Mouse (Mus musculus) limb, embryonic 14.5 days (tissue): ENCODE results near the gene Apex2. TPM values are rescaled to one million over a fixed set of nuclear protein-coding genes. Genes with fewer than 3 reads are reported as not detected.
A peak's percentile ranks its signal among the peaks of the same experiment; 100 is the strongest.

Experiments used
- ATAC-seq: fragments of 200-750 bp; cut with Nextera tagmentation; 2 replicates; pipeline ENCODE4 v1.8.0; 2017; ENCODE audit warnings: low read depth, moderate number of reproducible peaks, moderate TSS enrichment; ENCODE audit not compliant: low FRiP score
- DNase-seq: peaks from one replicate; pipeline ENCODE4 v3.0.0-alpha.2; 2015; ENCODE audit warnings: low spot score
- H3K27ac ChIP-seq: fragments of 300-500 bp; sonication (generic); replicated peaks from 2 replicates; pipeline ENCODE4 v1.5.1; 2014; ENCODE audit warnings: low read depth, mild to moderate bottlenecking, low read length, moderate library complexity, mixed read lengths
- H3K27me3 ChIP-seq: fragments of 300-500 bp; sonication (generic); 2 replicates; pipeline ENCODE4 v1.6.1; 2014; ENCODE audit warnings: low read length, mixed read lengths; ENCODE audit not compliant: control insufficient read depth, insufficient read depth
- H3K36me3 ChIP-seq: fragments of 300-500 bp; sonication (generic); 2 replicates; pipeline ENCODE4 v1.6.1; 2014; ENCODE audit warnings: mild to moderate bottlenecking, low read length, moderate library complexity, mixed read lengths; ENCODE audit not compliant: control insufficient read depth, insufficient read depth
- H3K4me1 ChIP-seq: fragments of 300-500 bp; sonication (generic); 2 replicates; pipeline ENCODE4 v1.6.1; 2014; ENCODE audit warnings: antibody characterized with exemption, low read length, mixed read lengths; ENCODE audit not compliant: control insufficient read depth, insufficient read depth
- H3K4me2 ChIP-seq: fragments of 300-500 bp; sonication (generic); replicated peaks from 2 replicates; pipeline ENCODE4 v1.6.1; 2014; ENCODE audit warnings: low read depth, mild to moderate bottlenecking, low read length, moderate library complexity; ENCODE audit not compliant: severe bottlenecking
- H3K4me3 ChIP-seq: fragments of 300-500 bp; sonication (generic); replicated peaks from 2 replicates; pipeline ENCODE4 v1.5.1; 2014; ENCODE audit warnings: low read length
- H3K9ac ChIP-seq: fragments of 300-500 bp; sonication (generic); 2 replicates; pipeline ENCODE4 v1.6.1; 2014; ENCODE audit warnings: mild to moderate bottlenecking, low read depth, low read length, moderate library complexity; ENCODE audit not compliant: severe bottlenecking
- H3K9me3 ChIP-seq: fragments of 300-500 bp; sonication (generic); 2 replicates; pipeline ENCODE4 v1.6.1; 2016; ENCODE audit warnings: low read length; ENCODE audit not compliant: control insufficient read depth
- POLR2A ChIP-seq: fragments of 200-500 bp; IDR thresholded peaks from 2 replicates; pipeline ENCODE4 v1.8.0; 2012; ENCODE audit warnings: inconsistent platforms, mild to moderate bottlenecking, moderate library complexity, borderline replicate concordance; ENCODE audit not compliant: insufficient read depth, insufficient read length; ENCODE audit errors: extremely low read depth
- WGBS: fragments of 180-500 bp; shearing (Covaris S2); extraction: QIAGEN DNeasy Blood & Tissue Kit; methylation state at CpG from one replicate; pipeline ENCODE4 v1.1.7; 2014; 5-methylcytosine and 5-hydroxymethylcytosine counted together
- polyA plus RNA-seq, 2 experiments: library from polyadenylated mRNA; depleted of rRNA in 1 of 2; stranded (reverse) in 1 of 2; unstranded in 1 of 2; fragments of >200 nt; fragmentation: Nextera tagmentation in 1 of 2; extraction: Ambion mirVana in 1 of 2; gene quantifications; 2 replicates each; pipeline versions ENCODE4 v1.2.1 to v1.2.3; 2012 to 2014

Gene Apex2
- polyA plus RNA-seq (2012; rRNA removed) (25.5 and 27.9 TPM in 2 replicates), polyA plus RNA-seq (2014; fragmentation: Nextera tagmentation; extraction: Ambion mirVana) (17.8 and 20.4 TPM in 2 replicates)

DNA sequence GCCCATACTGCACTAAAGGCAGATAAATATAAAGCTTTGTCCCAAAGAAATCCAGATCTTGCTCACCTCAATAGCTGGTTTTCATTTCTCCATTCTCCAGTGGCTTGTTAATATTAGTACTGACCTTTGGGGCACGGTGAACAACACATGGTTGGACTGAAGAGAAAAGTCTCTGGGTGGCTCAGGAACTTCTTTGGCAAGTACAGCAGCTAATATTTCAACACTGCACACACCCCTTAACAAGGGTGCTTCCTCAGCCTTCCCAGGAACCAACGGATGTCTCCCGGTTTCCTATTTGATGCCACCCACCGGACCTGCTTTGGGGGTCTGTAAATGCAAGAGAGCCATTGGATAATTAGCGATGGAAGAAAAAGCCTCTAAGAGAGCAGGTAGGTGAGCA, at the start of gene Apex2:
TSS of gene Apex2 (minus strand) at position 173 of the 400 bp plus-strand sequence.
- Histone ChIP-seq H3K27me3 (no peaks in the 10 kb centered on the region), H3K9me3 (no peaks in the 10 kb centered on the region), H3K4me2 (peak within 1 kb of the TSS; percentile 57), H3K4me1 (no peaks in the 10 kb centered on the region), H3K27ac (no peak within 1 kb of the TSS), H3K9ac (no peak within 1 kb of the TSS), H3K4me3 (peak within 1 kb of the TSS; percentile 54), H3K36me3 (peaks cover 5% of the 10 kb centered on the region; the same call in 1 of the 2 replicates)
- ATAC-seq (no peak), DNase-seq (no peak)
- TF ChIP-seq POLR2A = no peak
- WGBS = 73% methylated on average over 5 of the region's 5 CpGs

DNA sequence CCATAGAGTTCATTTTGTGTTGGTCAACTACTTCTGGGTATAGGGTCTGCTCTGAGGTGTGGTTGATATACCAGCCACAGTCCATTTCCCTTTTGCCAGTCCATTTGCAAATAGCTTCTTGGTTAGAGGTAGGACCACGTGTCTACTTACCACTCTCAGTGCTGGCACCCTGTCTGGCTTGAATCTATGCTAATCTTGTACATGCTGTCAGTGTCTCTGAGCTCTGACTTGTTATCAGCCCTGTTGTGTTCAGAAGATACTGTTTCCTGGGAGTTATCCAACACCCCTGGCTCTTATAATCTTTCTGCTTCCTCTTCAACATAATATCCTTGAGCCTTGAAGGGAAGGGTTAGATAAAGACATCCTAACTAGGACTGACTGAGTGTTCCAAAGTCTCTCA, 46.8 kb upstream of the Apex2 start:
- no peaks in the 10 kb centered on the region for H3K36me3 ChIP-seq
- WGBS = 60% methylated on average over 1 of the region's 1 CpGs
- H3K9ac ChIP-seq = no peak overlapping the region
- ATAC-seq (no peak), DNase-seq (no peak)
- no peak overlapping the region for H3K27ac ChIP-seq
- no peak for TF ChIP-seq POLR2A
- no peaks in the 10 kb centered on the region for H3K4me1 ChIP-seq
- H3K9me3 ChIP-seq = no peaks in the 10 kb centered on the region
- no peak overlapping the region for H3K4me3 ChIP-seq
- H3K27me3 ChIP-seq = no peaks in the 10 kb centered on the region
- no peak overlapping the region for H3K4me2 ChIP-seq

DNA sequence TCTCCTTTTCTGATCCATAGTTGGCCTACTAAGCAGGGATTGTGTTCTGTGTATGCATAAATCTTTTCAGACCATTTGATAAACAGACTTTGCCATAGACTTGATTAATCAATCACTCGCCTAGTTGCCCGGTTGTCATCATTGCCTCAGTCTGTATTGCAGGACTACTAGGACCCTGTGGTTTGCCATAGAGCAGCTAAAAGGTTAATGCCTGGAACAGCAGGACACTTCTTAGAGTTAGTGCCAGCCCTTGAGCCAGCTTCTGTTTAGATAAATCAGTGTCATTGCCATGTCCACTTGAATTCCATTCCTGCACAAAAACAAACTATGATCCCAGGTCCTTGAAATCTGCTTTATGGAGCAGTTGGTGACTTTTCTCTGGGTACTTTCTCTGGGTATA, 9.2 kb upstream of the Apex2 start:
- WGBS = 83% methylated on average over 2 of the region's 2 CpGs
- Histone ChIP-seq H3K9me3 (no peaks in the 10 kb centered on the region), H3K27me3 (no peaks in the 10 kb centered on the region), H3K4me3 (no peak overlapping the region), H3K4me2 (no peak overlapping the region), H3K9ac (no peak overlapping the region), H3K4me1 (no peaks in the 10 kb centered on the region), H3K27ac (no peak overlapping the region), H3K36me3 (no peaks in the 10 kb centered on the region)
- ATAC-seq (no peak), DNase-seq (no peak)
- TF ChIP-seq POLR2A = no peak

DNA sequence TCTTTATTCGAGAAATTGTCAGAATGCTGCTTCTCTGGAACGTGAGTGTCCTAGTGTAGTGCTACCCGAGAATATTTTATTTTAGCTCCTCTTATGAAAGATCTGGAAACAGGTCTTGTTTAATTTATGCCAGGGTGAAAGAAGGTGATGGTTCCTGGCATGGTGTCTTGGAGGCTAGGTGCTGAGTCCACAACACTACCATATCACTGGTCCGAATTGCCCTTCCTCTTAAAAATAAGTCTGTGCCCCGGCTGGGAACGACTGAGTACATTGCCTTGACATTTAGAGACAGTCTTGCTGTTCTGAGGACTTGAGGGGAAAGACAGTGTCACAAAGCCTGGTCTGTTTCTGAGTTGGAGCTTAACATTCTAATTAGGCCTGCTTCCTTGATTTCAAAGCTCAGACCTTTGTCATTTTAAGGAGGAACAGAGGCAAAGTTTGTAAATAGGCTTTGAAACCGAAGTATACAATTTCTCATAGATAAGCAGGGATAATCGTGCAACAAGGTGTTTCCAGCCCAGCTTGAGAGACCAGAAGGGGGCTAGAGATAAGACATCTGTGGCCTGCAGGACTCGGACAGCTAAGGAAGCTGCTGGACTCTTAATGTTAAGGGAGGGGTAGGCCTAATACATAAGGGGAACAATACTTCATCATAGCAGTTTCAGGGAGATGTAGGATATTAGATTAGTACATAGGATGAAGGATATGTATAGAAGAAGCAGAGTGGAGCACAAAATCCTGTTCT, 5.5 kb upstream of the Apex2 start:
- Histone ChIP-seq H3K9ac (no peak overlapping the region), H3K4me2 (no peak overlapping the region), H3K27ac (no peak overlapping the region), H3K9me3 (no peaks in the 10 kb centered on the region), H3K4me3 (no peak overlapping the region), H3K27me3 (no peaks in the 10 kb centered on the region), H3K36me3 (no peaks in the 10 kb centered on the region), H3K4me1 (no peaks in the 10 kb centered on the region)
- 80% methylated on average over 9 of the region's 9 CpGs for WGBS
- no peak for DNase-seq
- ATAC-seq = no peak
- no peak for TF ChIP-seq POLR2A

DNA sequence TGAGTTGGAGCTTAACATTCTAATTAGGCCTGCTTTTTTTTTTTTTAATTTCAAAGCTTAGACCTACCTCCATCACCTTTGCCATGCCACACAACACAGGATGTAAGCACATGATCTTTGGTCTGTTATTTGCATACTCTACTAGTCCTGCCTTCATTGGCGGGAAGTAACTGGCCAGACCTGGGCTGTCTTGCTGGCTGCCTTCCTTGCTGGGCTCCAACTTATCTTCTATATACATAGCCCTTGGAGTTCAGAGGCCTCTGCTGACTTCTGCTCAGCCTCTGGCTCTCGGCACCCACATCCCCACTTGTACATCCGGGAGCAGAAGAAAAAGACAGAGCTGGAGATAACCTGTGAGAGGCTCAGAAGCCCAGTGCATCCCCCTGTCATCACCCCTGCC, 4.5 kb upstream of the Apex2 start:
- no peaks in the 10 kb centered on the region for H3K9me3 ChIP-seq
- no peaks in the 10 kb centered on the region for H3K4me1 ChIP-seq
- no peak for TF ChIP-seq POLR2A
- H3K27ac ChIP-seq = no peak overlapping the region
- DNase-seq = no peak
- no peaks in the 10 kb centered on the region for H3K36me3 ChIP-seq
- no peak for ATAC-seq
- H3K9ac ChIP-seq = no peak overlapping the region
- no peak overlapping the region for H3K4me3 ChIP-seq
- H3K27me3 ChIP-seq = no peaks in the 10 kb centered on the region
- 90% methylated on average over 3 of the region's 3 CpGs for WGBS
- no peak overlapping the region for H3K4me2 ChIP-seq
